Mouse (Mus musculus) embryonic facial prominence, embryonic 15.5 days (tissue): ENCODE measurements around the gene Rbm18. TPM values are rescaled to one million over a fixed set of nuclear protein-coding genes. Genes with fewer than 3 reads are reported as not detected.

Source experiments
- ATAC-seq: fragments of 200-750 bp; cut with Nextera tagmentation; 2 replicates; pipeline ENCODE4 v1.8.0; 2017; ENCODE audit warnings: low read depth, moderate TSS enrichment; ENCODE audit not compliant: insufficient number of reproducible peaks, low FRiP score, low TSS enrichment
- H3K27ac ChIP-seq: fragments of 300-500 bp; sonication (generic); replicated peaks from 2 replicates; pipeline ENCODE4 v1.5.1; 2015; ENCODE audit warnings: mild to moderate bottlenecking, inconsistent platforms
- H3K27me3 ChIP-seq: fragments of 300-500 bp; sonication (generic); 2 replicates; pipeline ENCODE4 v1.6.1; 2015; ENCODE audit warnings: inconsistent platforms
- H3K36me3 ChIP-seq: fragments of 300-500 bp; sonication (generic); 2 replicates; pipeline ENCODE4 v1.6.1; 2015; ENCODE audit warnings: mild to moderate bottlenecking, inconsistent platforms
- H3K4me1 ChIP-seq: fragments of 300-500 bp; sonication (generic); 2 replicates; pipeline ENCODE4 v1.6.1; 2015; ENCODE audit warnings: inconsistent platforms
- H3K4me2 ChIP-seq: fragments of 300-500 bp; sonication (generic); replicated peaks from 2 replicates; pipeline ENCODE4 v1.6.1; 2015; ENCODE audit warnings: mild to moderate bottlenecking, inconsistent platforms
- H3K4me3 ChIP-seq: fragments of 300-500 bp; sonication (generic); replicated peaks from 2 replicates; pipeline ENCODE4 v1.5.1; 2015; ENCODE audit warnings: mild to moderate bottlenecking, inconsistent platforms
- H3K9ac ChIP-seq: fragments of 300-500 bp; sonication (generic); 2 replicates; pipeline ENCODE4 v1.6.1; 2015; ENCODE audit warnings: inconsistent platforms
- H3K9me3 ChIP-seq: fragments of 300-500 bp; sonication (generic); replicated peaks from 2 replicates; pipeline ENCODE4 v1.6.1; 2016; ENCODE audit warnings: inconsistent platforms
- WGBS: fragments of 180-500 bp; shearing (Covaris S2); methylation state at CpG from one replicate; pipeline ENCODE4 v1.1.7; 2015; 5-methylcytosine and 5-hydroxymethylcytosine counted together
- polyA plus RNA-seq: library from polyadenylated mRNA; unstranded; fragments of >200 nt; fragmentation: Nextera tagmentation; extraction: Ambion mirVana; gene quantifications from 2 replicates; pipeline ENCODE4 v1.2.1, GENCODE M21; 2015

Gene Rbm18
- polyA plus RNA-seq, 1 experiment from 2014 or later = 78.7 TPM

GRCm38 (mm10) chr2:36071660-36072305 is 64.8 kb downstream of the Rbm18 start:
- no peaks in the 10 kb centered on the region for H3K4me1 ChIP-seq
- 73% methylated on average over 8 of the region's 8 CpGs for WGBS
- no peak overlapping the region for H3K4me3 ChIP-seq
- no peak for ATAC-seq
- H3K4me2 ChIP-seq = no peak overlapping the region
- H3K27ac ChIP-seq = no peak overlapping the region
- no peaks in the 10 kb centered on the region for H3K36me3 ChIP-seq
- H3K9ac ChIP-seq = no peak overlapping the region
- no peaks in the 10 kb centered on the region for H3K9me3 ChIP-seq
- H3K27me3 ChIP-seq = 0 out of 2 replicates have a peak, but pooled peaks cover 3% of the 10 kb centered on the region

- WGBS = 34% methylated on average over 9 of the region's 9 CpGs
- H3K9ac ChIP-seq = no peak overlapping the region
- H3K27ac ChIP-seq = no peak overlapping the region
- H3K9me3 ChIP-seq = no peaks in the 10 kb centered on the region
- H3K4me2 ChIP-seq = no peak overlapping the region
- no peak overlapping the region for H3K4me3 ChIP-seq
- no peak for ATAC-seq
- no peaks in the 10 kb centered on the region for H3K36me3 ChIP-seq
- H3K4me1 ChIP-seq = no peaks in the 10 kb centered on the region
- no peaks in the 10 kb centered on the region for H3K27me3 ChIP-seq
Measured at GRCm38 (mm10) chr2:36067132-36067531, 69.4 kb downstream of the Rbm18 start.

Other genes with a start within 250 kb of the Rbm18 start
- 1.2 and 1.4 TPM in 2 replicates for gene Ttll11, start 156.9 kb downstream of the Rbm18 start, polyA plus RNA-seq
- gene Ndufa8, start 87.4 kb downstream of the Rbm18 start, polyA plus RNA-seq = 216 and 226 TPM in 2 replicates
- gene Morn5, start 87.3 kb downstream of the Rbm18 start, polyA plus RNA-seq = 10.6 and 20.2 TPM in 2 replicates
- 7.0 and 7.2 TPM in 2 replicates for gene Lhx6, start 31.4 kb downstream of the Rbm18 start, polyA plus RNA-seq
- gene Mrrf, start 384 bp downstream of the Rbm18 start, polyA plus RNA-seq = 21.5 and 29.7 TPM in 2 replicates
- 14.9 and 15.4 TPM in 2 replicates for gene Ptgs1, start 93.7 kb upstream of the Rbm18 start, polyA plus RNA-seq
- gene Olfr338, start 236.7 kb upstream of the Rbm18 start, polyA plus RNA-seq = 0.05 and 0.11 TPM in 2 replicates